Mouse (Mus musculus) testis, adult 2 months (tissue): ENCODE data around the gene Fbxo6.
A peak's percentile ranks its signal among the peaks of the same experiment; 100 is the strongest.

Experiments used
- CTCF ChIP-seq: fragments of 200-500 bp; IDR thresholded peaks from 2 replicates; pipeline ENCODE4 v1.5.1; 2012; ENCODE audit warnings: low read depth, mild to moderate bottlenecking, inconsistent platforms, low read length, moderate library complexity; ENCODE audit not compliant: control insufficient read depth, insufficient read depth, insufficient replicate concordance
- POLR2A ChIP-seq: fragments of 200-500 bp; IDR thresholded peaks from 2 replicates; pipeline ENCODE4 v1.6.1; 2012; ENCODE audit warnings: low read depth, mild to moderate bottlenecking, inconsistent platforms, low read length, moderate library complexity; ENCODE audit not compliant: control insufficient read depth

DNA sequence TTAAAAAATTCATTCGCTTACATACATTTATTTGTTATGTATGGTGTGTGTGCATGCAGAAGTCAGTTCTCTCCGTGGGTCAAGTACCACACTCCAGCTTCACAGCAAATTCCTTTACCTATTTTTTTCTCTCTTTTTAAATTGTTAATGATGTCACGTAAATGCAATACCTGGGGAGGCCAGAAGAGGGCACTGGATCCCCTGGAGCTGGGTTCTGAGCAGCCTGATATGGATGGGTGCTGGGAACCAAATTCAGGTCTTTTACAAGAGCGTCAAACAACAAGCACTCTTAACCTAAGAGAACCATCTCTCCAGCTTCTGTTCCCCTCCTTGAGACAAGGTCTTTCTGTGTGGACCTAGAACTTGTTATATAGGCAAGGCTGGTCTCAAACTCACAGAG is 35.3 kb downstream of the Fbxo6 start:
- TF ChIP-seq CTCF (peak; percentile 51; the same call in 1 of the 2 replicates), POLR2A (no peak)
